Mouse (Mus musculus): ENCODE results near the gene Glt28d2. TPM values are rescaled to one million over a fixed set of nuclear protein-coding genes. Genes with fewer than 3 reads are reported as not detected.
"Not testable (repeated sequence)": the region's sequence is repeated elsewhere in the genome, so short reads cannot be mapped to it uniquely, and the experiment has no call there.

Glt28d2 gene
- 1 to 10 TPM; 8.1 to 8.6 TPM for total RNA-seq (2021)
- long read RNA-seq, experiment 1, transcript Glt28d2-201 (2 exons, 2,732 nt), result major isoform, 8 of 10 reads
- long read RNA-seq, experiment 1, partial matches to known transcripts, result 0 of 10 reads
- long read RNA-seq, experiment 1, other reads (novel, unspliced or antisense), result 2 of 10 reads
- long read RNA-seq, experiment 2, transcript Glt28d2-201 (2 exons, 2,732 nt), result major isoform, 6 of 7 reads
- long read RNA-seq, experiment 2, partial matches to known transcripts, result 0 of 7 reads
- long read RNA-seq, experiment 2, other reads (novel, unspliced or antisense), result 1 of 7 reads

DNA sequence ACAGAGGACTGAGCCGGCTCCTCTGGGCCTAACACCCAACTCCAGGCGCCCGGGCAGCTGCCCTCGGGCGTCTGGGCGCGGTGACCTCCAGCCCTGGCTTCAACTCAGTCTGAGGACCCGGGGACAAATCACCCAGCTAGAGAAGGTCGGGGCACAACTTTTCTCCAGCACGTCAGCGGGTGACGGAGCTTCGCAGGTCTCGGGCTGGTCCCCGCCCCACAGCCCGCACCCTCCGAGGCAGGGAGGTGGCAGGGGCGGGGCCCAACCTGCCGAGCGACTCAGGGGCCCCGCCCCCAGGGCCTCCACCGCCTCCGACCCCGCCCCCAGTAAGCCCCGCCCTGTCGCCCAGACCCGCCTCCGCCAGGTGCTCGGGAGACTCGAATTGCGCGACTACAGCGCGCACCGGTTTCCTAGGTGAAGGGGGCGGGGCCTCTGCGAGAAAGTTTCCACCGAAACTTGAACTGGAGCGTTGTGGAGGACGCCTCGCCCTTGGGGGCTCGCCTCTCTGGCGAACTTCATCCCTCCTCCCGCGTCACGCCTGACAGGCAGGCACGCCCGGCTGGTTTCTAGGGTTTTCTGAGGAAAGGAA lies at the start of gene Glt28d2, which contains the start of gene Gm37240:
Gene Glt28d2 (minus strand): TSS at position 278 of the 589 bp plus-strand sequence.
Gene Gm37240 (minus strand): TSS at position 280 of the 589 bp plus-strand sequence.
- peak; percentile 90 to 91 for DNase-seq

GRCm38 (mm10) chr3:85933586-85933985 lies 46.3 kb upstream of the Glt28d2 start:
- DNase-seq, result no peak

- DNase-seq, result no peak
These were observed 44.5 kb upstream of the Glt28d2 start for GRCm38 (mm10) chr3:85931859-85932258.

GRCm38 (mm10) chr3:85930671-85931255 lies 43.4 kb upstream of the Glt28d2 start:
- DNase-seq, result no peak

DNA sequence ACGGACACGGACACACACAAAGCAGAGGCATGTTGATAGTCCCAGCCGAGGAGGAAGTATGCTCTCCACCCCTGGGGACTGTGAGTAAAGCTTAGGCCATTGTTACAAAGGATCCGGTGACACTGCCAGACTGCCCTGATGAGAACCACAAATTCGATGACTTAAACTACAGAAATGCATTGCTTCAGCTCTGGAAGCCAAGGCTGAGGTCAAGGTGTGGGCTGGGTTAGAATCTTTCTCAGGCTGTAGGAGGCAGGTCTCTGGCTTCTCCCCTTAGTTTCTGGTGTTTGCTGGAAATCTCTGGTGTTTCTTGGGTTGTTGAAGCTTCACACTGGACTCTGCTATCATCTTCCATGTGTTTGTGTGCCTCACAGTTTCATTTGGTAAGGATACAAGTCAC lies 42.4 kb upstream of the Glt28d2 start:
- DNase-seq, result peak in 1 of 2 experiments; percentile 28

GRCm38 (mm10) chr3:85928140-85928611 lies 40.9 kb upstream of the Glt28d2 start:
- DNase-seq, result peak; percentile 20 to 36

- no peak for DNase-seq
These were observed 40.0 kb upstream of the Glt28d2 start for GRCm38 (mm10) chr3:85927296-85927695.

GRCm38 (mm10) chr3:85923954-85924945 lies 36.9 kb upstream of the Glt28d2 start:
- peak; percentile 72 to 92 for DNase-seq

GRCm38 (mm10) chr3:85923343-85923742 lies 36.0 kb upstream of the Glt28d2 start:
- DNase-seq, result no peak

DNA sequence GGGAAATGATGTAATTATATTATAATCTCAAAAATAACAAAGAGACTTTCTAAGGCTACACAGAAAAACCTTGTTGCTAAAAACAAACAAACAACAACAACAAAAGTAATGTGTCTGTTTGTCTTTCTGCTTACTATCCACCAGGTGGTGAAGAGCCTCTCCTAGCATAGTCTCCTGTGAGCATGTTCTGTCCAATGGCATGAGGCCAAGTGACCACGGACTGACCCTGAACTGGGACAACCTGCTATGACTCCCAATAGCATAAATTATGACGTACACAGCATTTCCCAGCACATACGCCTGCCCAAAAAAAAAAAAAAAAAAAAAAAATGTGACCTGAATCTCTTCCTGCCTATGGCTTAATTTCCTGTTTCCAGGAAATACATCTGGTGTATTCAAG lies 35.0 kb upstream of the Glt28d2 start:
- DNase-seq, result peak; percentile 23 to 32

- not testable (repeated sequence) for DNase-seq
These were observed 33.4 kb upstream of the Glt28d2 start for GRCm38 (mm10) chr3:85920671-85921070.

GRCm38 (mm10) chr3:85917600-85917999 lies 30.3 kb upstream of the Glt28d2 start:
- peak; percentile 21 to 64 for DNase-seq

DNA sequence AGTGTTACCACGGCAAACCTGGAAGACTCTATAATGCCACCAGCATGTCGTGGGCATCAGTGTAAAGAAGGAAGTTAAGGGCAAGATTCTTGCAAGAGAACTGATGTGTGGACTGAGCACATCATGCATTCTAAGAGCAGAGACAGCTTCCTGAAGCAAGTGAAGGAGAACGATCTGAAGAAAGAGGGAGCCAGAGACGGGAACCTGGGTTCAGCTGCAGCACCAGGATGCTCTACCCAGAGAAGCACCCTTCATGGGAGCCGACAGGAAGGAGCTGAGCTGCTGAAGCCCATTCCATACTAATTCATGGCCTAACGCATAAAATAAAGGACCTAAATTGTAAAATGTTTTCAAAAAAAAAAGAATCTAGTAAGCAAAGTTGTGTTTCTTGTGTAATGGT lies 27.5 kb upstream of the Glt28d2 start:
- DNase-seq, result no peak

- no peak for DNase-seq
These were observed 19.8 kb upstream of the Glt28d2 start for GRCm38 (mm10) chr3:85907136-85907535.

- no peak for DNase-seq
These were observed 17.1 kb upstream of the Glt28d2 start for GRCm38 (mm10) chr3:85904371-85904770.

- DNase-seq, result no peak
These were observed 7.7 kb upstream of the Glt28d2 start for GRCm38 (mm10) chr3:85895020-85895419.

DNA sequence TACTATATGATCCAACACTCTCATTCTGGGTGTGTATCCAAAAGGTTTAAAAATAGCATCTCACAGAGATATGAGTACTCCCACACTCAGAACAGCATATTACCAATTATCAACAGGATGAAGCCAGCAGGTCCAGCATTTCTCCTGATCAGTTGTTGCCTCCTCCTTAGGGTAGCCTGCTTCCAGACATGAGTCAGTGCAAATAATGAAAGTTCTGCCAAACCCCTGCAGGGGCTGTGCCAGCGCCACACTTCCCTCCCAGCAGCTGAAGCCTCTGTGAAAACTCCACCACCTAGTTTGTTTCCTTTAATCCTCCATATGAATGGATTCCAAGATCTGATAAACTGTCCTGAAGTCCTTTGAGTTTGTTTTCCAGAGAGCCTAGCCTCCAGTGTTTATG lies 4.3 kb upstream of the Glt28d2 start:
- peak in 1 of 2 experiments; percentile 16 for DNase-seq

DNA sequence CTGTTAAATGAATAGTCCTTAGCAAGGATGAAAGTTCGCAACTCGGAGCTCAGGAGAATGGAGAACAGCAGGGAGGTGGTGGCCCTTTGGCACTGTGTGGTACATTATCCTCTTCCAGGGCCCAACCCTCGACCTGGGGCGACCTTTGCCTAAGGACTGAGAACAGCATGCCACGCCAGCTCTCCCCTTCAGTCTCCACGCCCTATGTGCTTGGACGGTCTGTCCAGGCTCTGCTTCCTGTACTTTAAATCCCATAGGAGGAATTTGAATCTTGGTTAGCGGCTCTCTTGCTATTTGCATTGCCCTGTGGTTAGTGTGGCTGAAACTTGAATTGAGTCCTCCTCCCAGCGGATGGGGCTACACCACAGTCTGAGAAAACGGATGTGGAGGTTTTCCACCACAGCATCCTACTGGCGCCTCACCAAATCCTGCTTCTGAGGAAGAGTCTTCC lies 930 bp upstream of the Glt28d2 start:
- DNase-seq, result peak; percentile 75 to 81

DNA sequence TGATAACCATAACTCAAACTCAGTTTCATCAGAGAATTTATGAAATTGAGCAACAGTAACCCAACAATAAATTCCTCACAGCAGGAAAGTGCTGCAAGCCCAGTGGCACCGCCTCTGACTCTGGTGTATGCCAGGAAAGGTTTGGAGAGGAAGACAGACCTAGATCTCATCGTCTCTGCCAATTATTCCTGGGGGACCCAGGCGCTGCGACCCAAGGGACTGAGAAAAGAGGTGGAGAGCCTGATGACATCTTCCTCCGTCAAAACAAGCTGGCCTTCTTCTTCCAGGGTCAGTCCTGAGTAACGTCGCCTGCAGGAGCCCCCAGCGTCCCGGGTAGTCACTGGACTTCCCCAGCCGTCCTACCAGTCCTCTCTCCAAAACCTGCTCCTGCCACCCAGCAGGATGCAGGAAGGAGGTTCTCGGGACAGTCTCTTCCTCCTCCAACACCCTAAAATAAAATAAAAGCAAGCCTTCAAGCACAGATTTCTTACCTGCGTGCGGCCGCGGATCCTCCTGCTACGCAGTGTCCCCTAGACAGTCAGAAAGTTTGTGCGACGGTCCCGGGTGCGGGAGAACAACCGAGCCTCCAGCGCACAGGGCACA lies 579 bp downstream of the Glt28d2 start:
- DNase-seq, result peak; percentile 57 to 68

- DNase-seq, result no peak
These were observed 1.4 kb downstream of the Glt28d2 start for GRCm38 (mm10) chr3:85885906-85886305.

- peak; percentile 53 to 54 for DNase-seq
These were observed 6.6 kb downstream of the Glt28d2 start for GRCm38 (mm10) chr3:85880687-85881086.

All from heart, adult 18-20 months (tissue).